Mouse (Mus musculus): ENCODE measurements around the gene Hunk.
A peak's percentile ranks its signal among the peaks of the same experiment; 100 is the strongest.

The Hunk gene

DNA sequence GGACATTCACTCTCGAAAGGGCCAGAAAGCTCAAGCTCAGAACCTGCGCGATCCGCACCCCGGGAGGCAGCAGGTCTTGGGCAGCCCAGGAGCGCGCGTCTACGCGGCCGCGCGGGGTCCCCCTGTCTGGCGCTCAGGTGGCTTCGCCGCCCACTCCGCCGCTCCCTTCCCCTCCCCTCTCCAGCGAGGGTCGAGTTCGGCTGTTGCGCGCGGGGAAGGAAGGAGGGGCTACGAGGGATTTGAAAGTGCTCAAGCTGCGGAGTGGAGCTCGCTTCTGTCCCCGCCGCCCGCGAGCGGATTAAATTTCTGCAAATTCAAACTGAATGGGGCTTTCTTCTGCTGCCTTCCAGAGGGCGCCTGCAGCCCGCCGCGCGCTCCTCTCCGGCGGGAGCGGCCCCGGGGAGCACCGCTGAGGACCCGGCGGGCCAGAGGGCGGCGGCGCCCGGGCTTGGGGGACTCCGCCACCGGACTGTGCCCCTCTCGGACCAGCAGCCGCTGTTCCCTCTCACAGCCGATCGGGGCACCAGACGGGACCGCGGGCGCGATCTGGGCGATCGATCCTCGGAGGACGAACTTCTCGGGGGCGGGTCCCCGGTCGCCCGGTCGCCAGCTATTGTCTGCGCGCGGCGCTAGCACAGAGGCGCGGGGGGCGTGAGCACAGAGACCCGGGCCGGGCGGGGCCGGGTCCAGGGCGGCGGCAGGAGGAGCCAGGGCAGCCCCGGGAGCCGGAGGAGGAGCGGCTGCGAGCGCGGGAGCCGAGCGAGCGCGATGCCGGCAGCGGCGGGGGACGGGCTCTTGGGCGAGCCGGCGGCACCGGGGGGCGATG is at the start of gene Hunk:
Gene Hunk (plus strand): TSS at position 326 of the 826 bp plus-strand sequence.
- DNase-seq (ENCODE audit: low spot score) = peak; percentile 73

- DNase-seq (ENCODE audit: low spot score) = no peak
These were observed 46.8 kb upstream of the Hunk start for GRCm38 (mm10) chr16:90339026-90339425.

GRCm38 (mm10) chr16:90341086-90341485 is 44.7 kb upstream of the Hunk start:
- no peak for DNase-seq (ENCODE audit: low spot score)

DNA sequence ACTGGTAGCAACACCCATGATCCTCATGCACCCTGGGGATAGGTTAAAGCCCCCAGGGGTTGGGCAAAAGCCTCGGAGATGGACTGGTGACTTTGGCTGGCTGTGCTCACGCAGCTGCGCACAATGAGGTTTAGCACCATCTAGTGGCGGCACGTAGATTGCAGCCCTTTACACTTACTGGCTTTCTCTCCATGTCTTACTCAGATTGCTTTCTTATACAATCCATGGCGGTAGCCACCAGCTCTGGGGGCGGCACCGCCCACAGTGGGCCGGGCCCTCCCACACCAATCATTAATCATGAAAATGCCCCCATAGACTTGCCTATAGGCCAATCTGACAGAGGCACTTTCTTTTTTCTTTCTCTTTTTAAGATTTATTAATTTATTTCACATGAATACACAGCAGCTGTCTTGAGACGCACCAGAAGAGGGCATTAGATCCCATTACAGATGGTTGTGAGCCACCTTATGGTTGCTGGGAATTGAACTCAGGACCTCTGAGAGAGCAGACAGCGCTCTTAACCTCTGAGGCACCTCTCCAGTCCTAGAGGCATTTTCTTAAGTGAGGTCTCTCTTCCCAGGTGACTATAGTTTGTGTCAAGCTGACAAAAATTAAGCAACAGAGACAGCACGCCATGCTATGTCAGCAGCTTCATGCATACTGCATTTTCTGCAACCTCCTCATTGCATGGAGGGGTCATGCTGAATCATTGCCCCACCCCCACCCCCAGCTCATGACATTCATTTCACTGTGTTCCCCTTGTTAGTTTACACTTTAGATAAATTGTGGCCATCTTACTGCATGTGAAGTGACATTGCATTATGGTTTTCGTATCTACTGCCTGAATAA is 35.9 kb upstream of the Hunk start:
- DNase-seq (ENCODE audit: low spot score) = peak; percentile 77

GRCm38 (mm10) chr16:90351726-90352125 is 34.1 kb upstream of the Hunk start:
- DNase-seq (ENCODE audit: low spot score) = no peak

DNA sequence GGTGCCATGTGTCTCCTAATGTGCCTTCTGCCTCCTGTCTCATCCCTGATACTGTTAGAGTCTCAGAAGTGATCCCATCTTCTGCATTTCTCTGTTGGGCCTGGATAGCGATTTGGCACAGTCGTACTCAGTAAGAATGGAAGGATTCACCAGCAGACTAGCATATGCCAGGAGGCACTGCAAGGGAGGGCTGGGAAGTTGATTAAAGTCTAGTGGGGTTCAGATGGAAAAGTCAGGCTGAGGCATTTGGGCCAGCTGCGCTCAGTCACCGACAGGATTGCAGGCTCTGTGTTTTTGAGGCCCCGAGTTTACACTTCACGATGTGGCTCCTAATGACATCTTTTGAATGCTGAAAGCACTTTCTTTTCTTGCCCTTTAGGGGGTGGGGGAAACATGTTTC is 33.1 kb upstream of the Hunk start:
- DNase-seq (ENCODE audit: low spot score) = no peak

- DNase-seq (ENCODE audit: low spot score) = no peak
These were observed 32.7 kb upstream of the Hunk start for GRCm38 (mm10) chr16:90353156-90353555.

GRCm38 (mm10) chr16:90359329-90359728 is 26.5 kb upstream of the Hunk start:
- no peak for DNase-seq (ENCODE audit: low spot score)

DNA sequence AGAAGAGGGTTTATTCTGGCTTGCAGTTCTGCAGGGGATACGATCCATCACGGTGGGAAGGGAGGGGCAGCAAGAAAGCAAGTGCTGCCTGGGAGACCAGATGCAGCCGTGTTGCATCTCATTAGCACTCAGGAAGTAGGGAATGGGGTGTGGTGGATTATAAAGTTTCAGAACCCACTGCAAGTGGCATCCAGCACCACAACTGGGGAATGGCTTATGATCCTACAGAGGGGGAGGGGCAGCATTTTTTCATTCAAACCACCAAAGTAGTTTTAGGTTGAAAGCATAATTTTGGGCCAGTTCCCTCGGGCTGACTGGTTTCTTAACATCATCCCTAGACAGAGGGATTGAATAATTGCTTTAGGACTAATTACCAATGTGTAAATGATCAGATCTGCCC is 26.1 kb upstream of the Hunk start:
- no peak for DNase-seq (ENCODE audit: low spot score)

- no peak for DNase-seq (ENCODE audit: low spot score)
These were observed 25.5 kb upstream of the Hunk start for GRCm38 (mm10) chr16:90360327-90360726.

DNA sequence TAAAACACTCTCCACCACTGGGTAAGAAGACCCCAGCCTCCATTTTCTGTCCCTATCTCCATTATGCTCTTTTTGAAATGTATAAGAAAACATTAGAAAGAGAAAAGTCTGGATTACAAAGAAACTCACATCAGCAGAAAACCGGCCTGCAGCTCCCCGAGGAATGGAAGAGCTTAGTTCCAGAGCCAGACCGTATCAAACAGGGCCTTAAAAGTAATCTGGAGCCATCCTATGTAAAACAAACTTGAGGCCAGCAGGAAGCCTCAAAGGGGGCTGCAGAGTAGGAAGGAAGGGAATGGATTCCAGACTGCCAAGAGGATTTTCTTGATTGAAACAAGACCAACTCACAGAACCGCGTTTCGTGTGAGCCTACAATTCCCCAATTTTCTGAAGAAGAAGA is 22.9 kb upstream of the Hunk start:
- no peak for DNase-seq (ENCODE audit: low spot score)

DNA sequence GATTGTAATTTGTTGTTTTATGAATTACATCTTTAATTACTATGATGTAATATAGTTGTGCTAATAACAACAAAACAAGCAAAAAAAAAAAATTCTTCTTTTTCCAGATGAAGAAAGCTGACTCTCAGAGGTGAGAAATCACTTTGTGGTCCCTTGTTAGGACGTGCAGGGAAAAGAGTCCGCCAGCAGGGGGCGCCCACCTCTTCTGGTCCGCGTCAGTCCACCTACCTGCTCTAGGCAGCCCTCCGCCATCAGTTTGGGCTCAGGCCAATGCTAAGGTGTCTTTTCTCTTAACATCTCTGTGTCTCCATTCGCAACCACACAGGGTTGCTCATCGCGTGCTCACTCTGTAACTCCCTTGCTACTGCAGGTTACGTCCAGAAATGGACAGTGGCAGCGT is 5.9 kb upstream of the Hunk start:
- DNase-seq (ENCODE audit: low spot score) = peak; percentile 90

DNA sequence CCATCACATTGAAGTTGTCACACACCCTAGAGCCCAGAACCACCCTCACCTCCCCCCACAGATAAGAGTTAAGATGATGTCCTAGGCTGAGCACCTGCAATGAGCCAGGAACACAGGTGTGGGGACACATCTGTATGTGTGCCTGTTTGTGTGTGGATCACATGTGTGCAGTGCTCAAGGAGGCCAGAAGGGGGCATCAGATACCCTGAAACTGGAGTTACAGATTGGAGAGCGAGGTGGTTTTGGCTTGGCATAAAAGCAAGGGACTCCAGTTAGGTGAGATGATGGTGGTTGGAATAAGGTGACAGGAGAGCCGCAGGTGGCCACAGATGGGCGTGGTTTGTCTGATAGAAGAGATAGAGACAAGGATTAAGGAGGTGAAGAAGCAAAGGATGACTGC is 4.2 kb upstream of the Hunk start:
- DNase-seq (ENCODE audit: low spot score) = peak; percentile 54

GRCm38 (mm10) chr16:90382701-90383280 is 3.0 kb upstream of the Hunk start:
- no peak for DNase-seq (ENCODE audit: low spot score)

GRCm38 (mm10) chr16:90384058-90384457 is 1.8 kb upstream of the Hunk start:
- no peak for DNase-seq (ENCODE audit: low spot score)

- no peak for DNase-seq (ENCODE audit: low spot score)
These were observed 967 bp upstream of the Hunk start for GRCm38 (mm10) chr16:90384846-90385245.

DNA sequence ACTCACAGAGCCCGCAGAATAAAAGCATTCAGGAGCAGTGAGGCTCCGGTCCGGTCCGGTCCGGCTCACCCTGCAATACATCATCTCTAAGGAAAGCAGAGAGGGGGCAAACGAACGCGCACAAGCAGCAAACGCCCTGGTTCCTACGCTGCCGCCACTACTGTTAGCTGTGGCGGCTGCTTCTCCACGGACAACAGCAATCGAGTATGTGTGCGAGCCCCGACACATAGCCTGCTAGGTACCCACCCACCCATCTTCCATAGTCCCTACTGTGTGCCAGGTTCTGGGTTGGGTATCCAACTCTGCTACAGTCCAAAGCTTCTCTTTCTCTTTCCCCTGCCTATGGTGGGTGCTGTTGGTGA is 506 bp upstream of the Hunk start:
- no peak for DNase-seq (ENCODE audit: low spot score)

- DNase-seq (ENCODE audit: low spot score) = peak; percentile 53
These were observed 824 bp downstream of the Hunk start for GRCm38 (mm10) chr16:90386514-90387160.

DNA sequence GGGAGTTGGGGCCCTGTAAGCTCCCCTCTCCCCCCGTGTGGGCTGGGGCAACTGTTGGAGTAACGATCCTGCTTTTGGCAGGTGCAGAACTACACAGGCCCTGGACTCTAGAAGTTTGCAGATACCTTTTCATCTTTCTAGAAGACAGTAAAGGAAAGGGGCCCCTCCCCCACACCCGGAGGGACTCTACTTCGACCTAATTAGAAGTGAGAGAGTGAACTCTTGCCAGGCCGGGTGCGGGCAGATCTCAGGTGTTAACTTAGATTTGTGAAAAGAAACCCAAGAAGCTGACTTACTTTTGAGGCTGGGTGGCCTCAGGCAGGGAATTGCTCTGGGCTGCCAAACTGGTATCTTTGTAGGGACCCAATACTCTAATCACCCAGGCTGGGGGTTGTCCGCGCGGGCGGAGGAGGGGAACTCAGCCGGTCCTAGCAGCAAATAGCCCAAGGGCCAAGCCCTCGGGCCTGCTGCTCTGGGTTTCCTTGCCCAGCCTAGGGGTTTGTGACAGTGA is 1.4 kb downstream of the Hunk start:
- DNase-seq (ENCODE audit: low spot score) = peak; percentile 59

DNA sequence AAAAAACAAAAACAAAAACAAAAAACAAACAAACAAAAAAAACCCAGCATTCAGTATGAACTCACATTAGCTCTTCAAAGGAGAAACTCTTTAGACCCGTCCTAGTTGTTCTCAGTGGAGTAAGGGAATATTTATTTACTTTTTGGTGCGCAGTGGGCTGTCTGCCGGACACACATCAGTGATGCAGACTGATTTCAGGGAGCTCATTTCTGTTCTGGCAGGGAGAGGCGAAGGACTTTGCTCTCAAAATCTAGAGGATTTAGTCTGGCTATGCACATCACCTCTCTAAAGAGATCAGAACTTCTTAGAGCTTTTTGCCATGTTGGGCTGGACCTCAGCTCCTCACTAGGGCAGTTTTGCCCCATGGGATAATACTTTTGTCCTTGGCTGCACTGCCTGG is 2.1 kb downstream of the Hunk start:
- DNase-seq (ENCODE audit: low spot score) = no peak

DNA sequence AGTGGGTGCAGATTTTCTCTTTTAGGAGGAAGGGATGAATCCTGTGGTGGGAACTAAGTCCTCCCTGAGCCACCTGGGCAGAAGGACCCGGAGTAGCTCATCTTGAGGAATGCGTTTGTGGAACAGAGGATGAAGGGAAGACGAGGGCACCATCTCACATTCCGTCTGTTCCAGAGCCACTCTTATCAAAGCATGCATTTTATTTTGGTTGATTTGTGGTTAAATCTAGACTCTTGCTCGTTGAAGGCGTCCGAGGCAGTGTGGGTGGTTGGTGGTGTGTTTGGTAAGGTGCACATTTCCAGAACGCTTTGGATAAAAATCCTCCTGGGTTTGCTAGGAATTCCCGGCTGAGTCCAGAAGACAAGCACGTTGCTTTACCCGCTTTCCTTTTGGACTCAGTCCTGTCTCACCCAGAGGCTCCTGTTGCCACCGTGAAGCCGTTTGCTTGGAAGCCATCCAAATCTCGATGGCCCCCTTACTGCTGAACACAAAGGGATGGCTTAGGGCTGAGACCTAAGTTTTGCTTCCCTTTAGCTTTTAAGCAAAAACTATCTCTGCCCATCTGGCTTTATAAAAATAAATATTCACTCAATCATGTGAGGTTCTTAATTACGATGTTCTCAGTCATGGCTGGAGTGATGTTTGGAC is 3.4 kb downstream of the Hunk start:
- DNase-seq (ENCODE audit: low spot score) = no peak

- no peak for DNase-seq (ENCODE audit: low spot score)
These were observed 4.9 kb downstream of the Hunk start for GRCm38 (mm10) chr16:90390731-90391130.

All from testis, postnatal 10 days (tissue).